Mouse (Mus musculus) hindlimb bud, embryonic 11.5 days (tissue): ENCODE results near the gene Gtf3c2.
A peak's percentile ranks its signal among the peaks of the same experiment; 100 is the strongest.
"Not testable (repeated sequence)": the region's sequence is repeated elsewhere in the genome, so short reads cannot be mapped to it uniquely, and the experiment has no call there.

Source experiments
- DNase-seq: peaks from one replicate; pipeline ENCODE4 v3.0.0-alpha.2; 2012; ENCODE audit warnings: low read depth, low spot score; ENCODE audit errors: extremely low spot score

The Gtf3c2 gene

GRCm38 (mm10) chr5:31179766-31180630, at the start of gene Gtf3c2, which contains the start of gene Gm29609:
Gtf3c2 (minus strand) TSS chr5:31180144.
Gm29609 (minus strand) TSS chr5:31179911.
- DNase-seq = peak; percentile 86

- no peak for DNase-seq
Measured at GRCm38 (mm10) chr5:31226641-31227040, 46.7 kb upstream of the Gtf3c2 start.

- no peak for DNase-seq
Measured at GRCm38 (mm10) chr5:31222696-31223095, 42.8 kb upstream of the Gtf3c2 start.

- DNase-seq = no peak
Measured at GRCm38 (mm10) chr5:31221304-31221945, 41.5 kb upstream of the Gtf3c2 start.

- no peak for DNase-seq
Measured at GRCm38 (mm10) chr5:31220448-31221303, 40.7 kb upstream of the Gtf3c2 start, which contains the start of gene Ppm1g. Ppm1g (minus strand) TSS chr5:31220687.

GRCm38 (mm10) chr5:31219911-31220447, 40.0 kb upstream of the Gtf3c2 start:
- no peak for DNase-seq

GRCm38 (mm10) chr5:31219474-31219873, 39.5 kb upstream of the Gtf3c2 start:
- no peak for DNase-seq

GRCm38 (mm10) chr5:31219070-31219469, 39.1 kb upstream of the Gtf3c2 start:
- DNase-seq = no peak

- DNase-seq = no peak
Measured at GRCm38 (mm10) chr5:31218294-31218693, 38.4 kb upstream of the Gtf3c2 start.

GRCm38 (mm10) chr5:31216554-31216953, 36.6 kb upstream of the Gtf3c2 start:
- DNase-seq = not testable (repeated sequence)

GRCm38 (mm10) chr5:31204421-31204820, 24.5 kb upstream of the Gtf3c2 start:
- no peak for DNase-seq

GRCm38 (mm10) chr5:31203866-31204265, 23.9 kb upstream of the Gtf3c2 start:
- no peak for DNase-seq

- DNase-seq = no peak
Measured at GRCm38 (mm10) chr5:31202933-31203332, 23.0 kb upstream of the Gtf3c2 start.

- DNase-seq = peak; percentile 96
Measured at GRCm38 (mm10) chr5:31201742-31202590, 22.0 kb upstream of the Gtf3c2 start, which contains the start of gene Zfp513. Zfp513 (minus strand) TSS chr5:31202303.

- no peak for DNase-seq
Measured at GRCm38 (mm10) chr5:31201042-31201741, 21.2 kb upstream of the Gtf3c2 start.

- DNase-seq = no peak
Measured at GRCm38 (mm10) chr5:31200327-31200768, 20.4 kb upstream of the Gtf3c2 start.

- DNase-seq = no peak
Measured at GRCm38 (mm10) chr5:31199893-31200292, 19.9 kb upstream of the Gtf3c2 start.

GRCm38 (mm10) chr5:31199321-31199892, 19.5 kb upstream of the Gtf3c2 start:
- DNase-seq = no peak
